Mouse (Mus musculus): ENCODE results near the gene Tle1. TPM values are rescaled to one million over a fixed set of nuclear protein-coding genes. Genes with fewer than 3 reads are reported as not detected.
A peak's percentile ranks its signal among the peaks of the same experiment; 100 is the strongest.

Tle1 gene
- polyA plus RNA-seq, 1 experiment, result 45.4 TPM

GRCm38 (mm10) chr4:72198877-72199411 lies 1.8 kb downstream of the Tle1 start:
- H3K4me3 ChIP-seq (ENCODE audit: insufficient read depth, low read length), result peak overlapping the region; percentile 90
- 0 out of 2 replicates have a peak overlapping the region, but pooled peaks have one; percentile 52 for H3K27ac ChIP-seq (ENCODE audit: insufficient read depth, low read length)
- no peaks in the 10 kb centered on the region; the same call in 1 of the 2 replicates for H3K4me1 ChIP-seq (ENCODE audit: control insufficient read depth, insufficient read depth, low read length)
- TF ChIP-seq POLR2A (IDR thresholded peaks at IDR 0.05; ENCODE audit: extremely low read depth, insufficient read depth, low read length) (peak; percentile 63; the same call in 1 of the 2 replicates), CTCF (IDR thresholded peaks at IDR 0.05; ENCODE audit: extremely low read depth, insufficient read depth, low read length) (peak; percentile 68)

- TF ChIP-seq CTCF (IDR thresholded peaks at IDR 0.05; ENCODE audit: extremely low read depth, insufficient read depth, low read length), result no peak
- no peak for TF ChIP-seq POLR2A (IDR thresholded peaks at IDR 0.05; ENCODE audit: extremely low read depth, insufficient read depth, low read length)
- no peak overlapping the region for H3K27ac ChIP-seq (ENCODE audit: insufficient read depth, low read length)
- H3K4me1 ChIP-seq (ENCODE audit: control insufficient read depth, insufficient read depth, low read length), result no peaks in the 10 kb centered on the region; the same call in 1 of the 2 replicates
- peak overlapping the region; percentile 90 for H3K4me3 ChIP-seq (ENCODE audit: insufficient read depth, low read length)
These were observed 2.7 kb downstream of the Tle1 start for GRCm38 (mm10) chr4:72197888-72198605.

GRCm38 (mm10) chr4:72195116-72195835 lies 5.4 kb downstream of the Tle1 start:
- no peaks in the 10 kb centered on the region; the same call in 1 of the 2 replicates for H3K4me1 ChIP-seq (ENCODE audit: control insufficient read depth, insufficient read depth, low read length)
- H3K4me3 ChIP-seq (ENCODE audit: insufficient read depth, low read length), result no peak overlapping the region

GRCm38 (mm10) chr4:72193276-72193675 lies 7.4 kb downstream of the Tle1 start:
- Histone ChIP-seq H3K4me1 (ENCODE audit: control insufficient read depth, insufficient read depth, low read length) (no peaks in the 10 kb centered on the region; the same call in 1 of the 2 replicates), H3K27ac (ENCODE audit: insufficient read depth, low read length) (no peak overlapping the region)
- TF ChIP-seq POLR2A (IDR thresholded peaks at IDR 0.05; ENCODE audit: extremely low read depth, insufficient read depth, low read length) (no peak), CTCF (IDR thresholded peaks at IDR 0.05; ENCODE audit: extremely low read depth, insufficient read depth, low read length) (no peak)

More at GRCm38 (mm10) chr4:72195116-72195835, 5.4 kb downstream of the Tle1 start:
- H3K27ac ChIP-seq (ENCODE audit: insufficient read depth, low read length), result no peak overlapping the region
- TF ChIP-seq CTCF (IDR thresholded peaks at IDR 0.05; ENCODE audit: extremely low read depth, insufficient read depth, low read length), result no peak
- no peak for TF ChIP-seq POLR2A (IDR thresholded peaks at IDR 0.05; ENCODE audit: extremely low read depth, insufficient read depth, low read length)

GRCm38 (mm10) chr4:72184476-72184875 lies 16.2 kb downstream of the Tle1 start:
- Histone ChIP-seq H3K4me1 (ENCODE audit: control insufficient read depth, insufficient read depth, low read length) (peaks cover 1% of the 10 kb centered on the region; the same call in 1 of the 2 replicates), H3K4me3 (ENCODE audit: insufficient read depth, low read length) (no peak overlapping the region), H3K27ac (ENCODE audit: insufficient read depth, low read length) (no peak overlapping the region)
- no peak for TF ChIP-seq POLR2A (IDR thresholded peaks at IDR 0.05; ENCODE audit: extremely low read depth, insufficient read depth, low read length)
- no peak for TF ChIP-seq CTCF (IDR thresholded peaks at IDR 0.05; ENCODE audit: extremely low read depth, insufficient read depth, low read length)

More at GRCm38 (mm10) chr4:72193276-72193675, 7.4 kb downstream of the Tle1 start:
- H3K4me3 ChIP-seq (ENCODE audit: insufficient read depth, low read length), result no peak overlapping the region

- H3K4me1 ChIP-seq (ENCODE audit: control insufficient read depth, insufficient read depth, low read length), result peaks cover 1% of the 10 kb centered on the region; the same call in 1 of the 2 replicates
- TF ChIP-seq CTCF (IDR thresholded peaks at IDR 0.05; ENCODE audit: extremely low read depth, insufficient read depth, low read length), result no peak
- no peak for TF ChIP-seq POLR2A (IDR thresholded peaks at IDR 0.05; ENCODE audit: extremely low read depth, insufficient read depth, low read length)
- no peak overlapping the region for H3K4me3 ChIP-seq (ENCODE audit: insufficient read depth, low read length)
- H3K27ac ChIP-seq (ENCODE audit: insufficient read depth, low read length), result no peak overlapping the region
These were observed 18.3 kb downstream of the Tle1 start for GRCm38 (mm10) chr4:72182343-72182988.

GRCm38 (mm10) chr4:72175943-72176342 lies 24.8 kb downstream of the Tle1 start:
- no peak overlapping the region for H3K27ac ChIP-seq (ENCODE audit: insufficient read depth, low read length)
- no peak for TF ChIP-seq POLR2A (IDR thresholded peaks at IDR 0.05; ENCODE audit: extremely low read depth, insufficient read depth, low read length)
- no peak overlapping the region for H3K4me3 ChIP-seq (ENCODE audit: insufficient read depth, low read length)

GRCm38 (mm10) chr4:72168267-72168666 lies 32.5 kb downstream of the Tle1 start:
- H3K27ac ChIP-seq (ENCODE audit: insufficient read depth, low read length), result peak overlapping the region; percentile 35; the same call in 1 of the 2 replicates

More at GRCm38 (mm10) chr4:72175943-72176342, 24.8 kb downstream of the Tle1 start:
- H3K4me1 ChIP-seq (ENCODE audit: control insufficient read depth, insufficient read depth, low read length), result no peaks in the 10 kb centered on the region

GRCm38 (mm10) chr4:72167761-72168229 lies 32.9 kb downstream of the Tle1 start:
- Histone ChIP-seq H3K27ac (ENCODE audit: insufficient read depth, low read length) (no peak overlapping the region), H3K4me1 (ENCODE audit: control insufficient read depth, insufficient read depth, low read length) (no peaks in the 10 kb centered on the region), H3K4me3 (ENCODE audit: insufficient read depth, low read length) (no peak overlapping the region)
- no peak for TF ChIP-seq POLR2A (IDR thresholded peaks at IDR 0.05; ENCODE audit: extremely low read depth, insufficient read depth, low read length)
- no peak for TF ChIP-seq CTCF (IDR thresholded peaks at IDR 0.05; ENCODE audit: extremely low read depth, insufficient read depth, low read length)

More at GRCm38 (mm10) chr4:72168267-72168666, 32.5 kb downstream of the Tle1 start:
- H3K4me1 ChIP-seq (ENCODE audit: control insufficient read depth, insufficient read depth, low read length), result no peaks in the 10 kb centered on the region
- H3K4me3 ChIP-seq (ENCODE audit: insufficient read depth, low read length), result no peak overlapping the region
- no peak for TF ChIP-seq POLR2A (IDR thresholded peaks at IDR 0.05; ENCODE audit: extremely low read depth, insufficient read depth, low read length)
- no peak for TF ChIP-seq CTCF (IDR thresholded peaks at IDR 0.05; ENCODE audit: extremely low read depth, insufficient read depth, low read length)
